Mouse (Mus musculus) left cerebral cortex, postnatal 10 days (tissue): ENCODE measurements at regions not wholly inside any gene's neighbourhood (a gene's known extent, or its start where the extent isn't known, plus 50 kb on each side); places are given as distances from the start of the nearest gene placed in this dataset.

Experiments
- DNase-seq, 2 experiments: peaks; one replicate each; pipeline ENCODE4 v3.0.0; 2021 to 2022; ENCODE audit warnings: low spot score in 2 of 2, mixed read lengths in 1 of 2; ENCODE audit errors: extremely low spot score in 1 of 2
- intact Hi-C: fragments of 180-260 bp; cut with DNase I; formaldehyde crosslinking; loops from one replicate; pipeline ENCODE4 v1.15.1; 2025

- no peak for DNase-seq
- intact Hi-C loops, result no loop called here
Measured at GRCm38 (mm10) chr11:114553992-114554391, 114.3 kb upstream of the Rpl38 start.

GRCm38 (mm10) chr11:114552176-114552575 is 116.1 kb upstream of the Rpl38 start:
- intact Hi-C loops, result no loop called here
- no peak for DNase-seq

GRCm38 (mm10) chr11:114551262-114551661 is 117.1 kb upstream of the Rpl38 start:
- intact Hi-C loops, result no loop called here
- no peak for DNase-seq

- intact Hi-C loops, result no loop called here
- no peak for DNase-seq
Measured at GRCm38 (mm10) chr11:114548658-114549057, 119.7 kb upstream of the Rpl38 start.

GRCm38 (mm10) chr11:114544212-114544611 is 124.1 kb upstream of the Rpl38 start:
- DNase-seq, result no peak
- intact Hi-C loops, result no loop called here

GRCm38 (mm10) chr11:114542167-114542566 is 126.2 kb upstream of the Rpl38 start:
- intact Hi-C loops, result no loop called here
- DNase-seq, result no peak

GRCm38 (mm10) chr11:114540503-114540902 is 127.8 kb upstream of the Rpl38 start:
- intact Hi-C loops, result no loop called here
- DNase-seq, result no peak

GRCm38 (mm10) chr11:114536616-114537493 is 131.5 kb upstream of the Rpl38 start:
- peak; percentile 47 to 54 for DNase-seq
- intact Hi-C loops, result no loop called here

GRCm38 (mm10) chr11:114535900-114536299 is 132.4 kb upstream of the Rpl38 start:
- intact Hi-C loops, result no loop called here
- DNase-seq, result no peak

- DNase-seq, result no peak
- intact Hi-C loops, result no loop called here
Measured at GRCm38 (mm10) chr11:114534436-114534835, 133.9 kb upstream of the Rpl38 start.

- intact Hi-C loops, result no loop called here
- DNase-seq, result no peak
Measured at GRCm38 (mm10) chr11:114531241-114531765, 137.0 kb upstream of the Rpl38 start.

- no peak for DNase-seq
- intact Hi-C loops, result no loop called here
Measured at GRCm38 (mm10) chr11:114528937-114529772, 139.2 kb upstream of the Rpl38 start.

GRCm38 (mm10) chr11:114523444-114524238 is 144.7 kb upstream of the Rpl38 start:
- peak; percentile 44 to 79 for DNase-seq
- intact Hi-C loops, result loop anchor here (2.0 kb wide), 1 partner anchor 113 kb away; no protein-coding TSS in a partner anchor

GRCm38 (mm10) chr11:114515278-114515677 is 153.0 kb upstream of the Rpl38 start:
- no peak for DNase-seq
- intact Hi-C loops, result no loop called here

- intact Hi-C loops, result no loop called here
- no peak for DNase-seq
Measured at GRCm38 (mm10) chr11:114514126-114514525, 154.2 kb upstream of the Rpl38 start.

GRCm38 (mm10) chr11:114513446-114513845 is 154.9 kb upstream of the Rpl38 start:
- intact Hi-C loops, result no loop called here
- no peak for DNase-seq

- intact Hi-C loops, result no loop called here
- no peak for DNase-seq
Measured at GRCm38 (mm10) chr11:114511994-114512393, 156.3 kb upstream of the Rpl38 start.

GRCm38 (mm10) chr11:114502562-114502961 is 165.8 kb upstream of the Rpl38 start:
- intact Hi-C loops, result no loop called here
- DNase-seq, result no peak
